In genomic region chr12:40888261-40888791, GRCm38 (mm10) we compare ENCODE assay signal across 10 mouse cellular contexts.
DNase-seq lines count a peak whose midpoint lies in the region; ATAC-seq lines count a peak whose summit lies in the region.
"Had no signal": no experiment of that assay in that cellular context is flagged by ENCODE, and none has a peak within 500 bp of the region (broad histone marks: within the 10 kb centered on the region; RNA-seq: fewer than 3 reads in every experiment).

No protein-coding gene starts in this region.

- no peaks in the 10 kb centered on the region for H3K9me3 ChIP-seq in embryonic facial prominence, embryonic 12.5 days
- H3K9me3 ChIP-seq in embryonic facial prominence, embryonic 10.5 days: no peaks in the 10 kb centered on the region
- H3K9me3 ChIP-seq in liver, embryonic 13.5 days (replicated peaks): no peaks in the 10 kb centered on the region
- H3K9me3 ChIP-seq: hindbrain, embryonic 13.5 days; limb, embryonic 12.5 days had no signal

- no peak for DNase-seq in embryonic facial prominence, embryonic 10.5 days (ENCODE audit: low spot score)
- DNase-seq in urinary bladder, postnatal 14 days (ENCODE audit: low spot score): peak; percentile 11
- no peak for DNase-seq in urinary bladder, postnatal 10 days (ENCODE audit: low spot score)
- peak; percentile 55 for DNase-seq in liver, embryonic 13.5 days
- peak; percentile 48 for DNase-seq in yolk sac, embryonic 10.5 days (ENCODE audit: low spot score)
- DNase-seq in left cerebral cortex, postnatal 36 days (ENCODE audit: low spot score in 2 of 2): no peak
- DNase-seq in frontal cortex, postnatal 10 days (ENCODE audit: low spot score in 2 of 2): no peak

- intact Hi-C loops in left cerebral cortex, postnatal 36 days (cut with DNase I): no loop called here

- H3K27ac ChIP-seq in embryonic facial prominence, embryonic 12.5 days: no peak overlapping the region
- no peak overlapping the region for H3K27ac ChIP-seq in embryonic facial prominence, embryonic 10.5 days (replicated peaks)
- H3K27ac ChIP-seq in liver, embryonic 13.5 days: peak overlapping the region; percentile 98
- H3K27ac ChIP-seq: hindbrain, embryonic 13.5 days had no signal

- no peak overlapping the region for H3K4me2 ChIP-seq in embryonic facial prominence, embryonic 12.5 days (replicated peaks)
- peak overlapping the region; percentile 67 for H3K4me2 ChIP-seq in liver, embryonic 13.5 days
- H3K4me2 ChIP-seq: hindbrain, embryonic 13.5 days; limb, embryonic 12.5 days had no signal

- H3K9ac ChIP-seq in embryonic facial prominence, embryonic 12.5 days: no peak overlapping the region
- peak overlapping the region; percentile 76 for H3K9ac ChIP-seq in liver, embryonic 13.5 days
- H3K9ac ChIP-seq: hindbrain, embryonic 13.5 days; limb, embryonic 12.5 days had no signal

- H3K36me3 ChIP-seq in embryonic facial prominence, embryonic 12.5 days: no peaks in the 10 kb centered on the region
- H3K36me3 ChIP-seq in embryonic facial prominence, embryonic 10.5 days (replicated peaks): no peaks in the 10 kb centered on the region
- no peaks in the 10 kb centered on the region for H3K36me3 ChIP-seq in liver, embryonic 13.5 days
- H3K36me3 ChIP-seq: hindbrain, embryonic 13.5 days; limb, embryonic 12.5 days had no signal

- peak; percentile 74; the same call in 1 of the 2 replicates for ATAC-seq in embryonic facial prominence, embryonic 12.5 days (ENCODE audit: insufficient number of reproducible peaks, insufficient read depth, low FRiP score, low TSS enrichment)
- peak; percentile 92 for ATAC-seq in liver, embryonic 13.5 days (ENCODE audit: low read depth)

- WGBS in embryonic facial prominence, embryonic 12.5 days: 60% methylated on average over 2 of the region's 2 CpGs
- WGBS in embryonic facial prominence, embryonic 10.5 days: 51% methylated on average over 2 of the region's 2 CpGs
- 12% methylated on average over 2 of the region's 2 CpGs for WGBS in liver, embryonic 13.5 days (ENCODE audit: insufficient replicate concordance)

- H3K4me1 ChIP-seq in embryonic facial prominence, embryonic 12.5 days: no peaks in the 10 kb centered on the region
- H3K4me1 ChIP-seq in embryonic facial prominence, embryonic 10.5 days: no peaks in the 10 kb centered on the region
- H3K4me1 ChIP-seq in liver, embryonic 13.5 days (replicated peaks): peaks cover 82% of the 10 kb centered on the region
- H3K4me1 ChIP-seq: hindbrain, embryonic 13.5 days had no signal

- no peaks in the 10 kb centered on the region for H3K27me3 ChIP-seq in embryonic facial prominence, embryonic 12.5 days
- H3K27me3 ChIP-seq in embryonic facial prominence, embryonic 10.5 days (replicated peaks; ENCODE audit: low read depth, poor library complexity, severe bottlenecking): no peaks in the 10 kb centered on the region
- H3K27me3 ChIP-seq in liver, embryonic 13.5 days: no peaks in the 10 kb centered on the region; the same call in 1 of the 2 replicates
- H3K27me3 ChIP-seq: hindbrain, embryonic 13.5 days; limb, embryonic 12.5 days had no signal

- H3K4me3 ChIP-seq in embryonic facial prominence, embryonic 12.5 days: no peak overlapping the region
- H3K4me3 ChIP-seq in embryonic facial prominence, embryonic 10.5 days: no peak overlapping the region
- peak overlapping the region; percentile 32 for H3K4me3 ChIP-seq in liver, embryonic 13.5 days (replicated peaks)
- H3K4me3 ChIP-seq: hindbrain, embryonic 13.5 days; limb, embryonic 12.5 days had no signal

Comparison
In these comparisons a context has a peak if more than half of its experiments do, and no peak if none do; other contexts are left out.
1. DNase-seq: peak in urinary bladder, postnatal 14 days (single experiment), liver, embryonic 13.5 days (single experiment) and yolk sac, embryonic 10.5 days (single experiment); none in embryonic facial prominence, embryonic 10.5 days (single experiment), urinary bladder, postnatal 10 days (single experiment), left cerebral cortex, postnatal 36 days (0 of 2) and frontal cortex, postnatal 10 days (0 of 2).